Mouse (Mus musculus) midbrain, embryonic 14.5 days (tissue): ENCODE measurements around the gene Krtap4-6. TPM values are rescaled to one million over a fixed set of nuclear protein-coding genes. Genes with fewer than 3 reads are reported as not detected.
"Not testable (repeated sequence)": the region's sequence is repeated elsewhere in the genome, so short reads cannot be mapped to it uniquely, and the experiment has no call there.

Experiments used
- ATAC-seq: fragments of 200-750 bp; cut with Nextera tagmentation; 2 replicates; pipeline ENCODE4 v1.8.0; 2017; ENCODE audit warnings: moderate number of reproducible peaks, moderate library complexity; ENCODE audit not compliant: low FRiP score, low TSS enrichment
- DNase-seq: peaks from one replicate; pipeline ENCODE4 v3.0.0-alpha.2; 2015
- H3K27ac ChIP-seq: fragments of 300-500 bp; sonication (generic); replicated peaks from 2 replicates; pipeline ENCODE4 v1.5.1; 2014; ENCODE audit warnings: mild to moderate bottlenecking, low read depth, low read length, moderate library complexity
- H3K27me3 ChIP-seq: fragments of 300-500 bp; sonication (generic); 2 replicates; pipeline ENCODE4 v1.6.1; 2014; ENCODE audit warnings: low read length, control low read depth, mixed read lengths; ENCODE audit not compliant: control insufficient read depth, insufficient read depth
- H3K36me3 ChIP-seq: fragments of 300-500 bp; sonication (generic); 2 replicates; pipeline ENCODE4 v1.6.1; 2014; ENCODE audit warnings: low read length, control low read depth; ENCODE audit not compliant: control insufficient read depth, insufficient read depth
- H3K4me1 ChIP-seq: fragments of 300-500 bp; sonication (generic); 2 replicates; pipeline ENCODE4 v1.6.1; 2014; ENCODE audit warnings: mild to moderate bottlenecking, antibody characterized with exemption, low read length, control low read depth; ENCODE audit not compliant: control insufficient read depth, insufficient read depth
- H3K4me2 ChIP-seq: fragments of 300-500 bp; sonication (generic); 2 replicates; pipeline ENCODE4 v1.6.1; 2014; ENCODE audit warnings: mild to moderate bottlenecking, low read length, moderate library complexity
- H3K4me3 ChIP-seq: fragments of 300-500 bp; sonication (generic); replicated peaks from 2 replicates; pipeline ENCODE4 v1.5.1; 2014; ENCODE audit warnings: low read depth, low read length
- H3K9ac ChIP-seq: fragments of 300-500 bp; sonication (generic); replicated peaks from 2 replicates; pipeline ENCODE4 v1.6.1; 2014; ENCODE audit warnings: mild to moderate bottlenecking, low read length, moderate library complexity
- H3K9me3 ChIP-seq: fragments of 300-500 bp; sonication (generic); 2 replicates; pipeline ENCODE4 v1.6.1; 2016; ENCODE audit warnings: low read length, control low read depth, mixed read lengths; ENCODE audit not compliant: control insufficient read depth
- WGBS: fragments of 180-500 bp; shearing (Covaris S2); extraction: QIAGEN DNeasy Blood & Tissue Kit; methylation state at CpG from one replicate; pipeline ENCODE4 v1.1.7; 2014; 5-methylcytosine and 5-hydroxymethylcytosine counted together
- polyA plus RNA-seq: library from polyadenylated mRNA; unstranded; fragments of >200 nt; fragmentation: Nextera tagmentation; extraction: Ambion mirVana; gene quantifications from 2 replicates; pipeline ENCODE4 v1.2.1, GENCODE M21; 2014

The Krtap4-6 gene
- polyA plus RNA-seq = not detected in 2 replicates

DNA sequence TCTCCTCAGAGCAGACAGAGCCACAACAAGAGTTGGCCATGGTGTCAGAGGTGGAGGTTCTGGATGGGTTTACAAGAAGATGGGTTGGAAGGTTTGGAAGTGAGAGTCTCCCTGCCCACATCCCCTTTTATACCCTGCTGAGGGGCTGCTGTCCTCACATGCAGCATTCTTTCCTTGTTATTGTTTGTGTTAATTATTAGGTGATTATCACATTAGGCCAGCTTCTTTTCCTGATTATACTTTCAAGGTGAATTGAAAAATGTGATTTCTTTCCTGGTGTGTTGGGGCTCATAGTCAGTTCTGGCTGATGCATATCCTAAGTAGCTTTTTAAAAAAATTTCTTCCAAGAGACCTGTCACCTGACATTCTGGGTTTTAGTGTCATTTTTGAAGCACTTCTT is at the start of gene Krtap4-6:
Gene Krtap4-6, minus strand, starts transcription at position 101 of the 400 bp plus-strand sequence.
- no peaks in the 10 kb centered on the region for H3K4me1 ChIP-seq
- DNase-seq (no peak), ATAC-seq (no peak)
- H3K4me3 ChIP-seq = no peak within 1 kb of the TSS
- no peak within 1 kb of the TSS for H3K4me2 ChIP-seq
- H3K27ac ChIP-seq = no peak within 1 kb of the TSS
- H3K9ac ChIP-seq = no peak within 1 kb of the TSS
- no peaks in the 10 kb centered on the region for H3K9me3 ChIP-seq
- no peaks in the 10 kb centered on the region for H3K36me3 ChIP-seq
- H3K27me3 ChIP-seq = no peaks in the 10 kb centered on the region

DNA sequence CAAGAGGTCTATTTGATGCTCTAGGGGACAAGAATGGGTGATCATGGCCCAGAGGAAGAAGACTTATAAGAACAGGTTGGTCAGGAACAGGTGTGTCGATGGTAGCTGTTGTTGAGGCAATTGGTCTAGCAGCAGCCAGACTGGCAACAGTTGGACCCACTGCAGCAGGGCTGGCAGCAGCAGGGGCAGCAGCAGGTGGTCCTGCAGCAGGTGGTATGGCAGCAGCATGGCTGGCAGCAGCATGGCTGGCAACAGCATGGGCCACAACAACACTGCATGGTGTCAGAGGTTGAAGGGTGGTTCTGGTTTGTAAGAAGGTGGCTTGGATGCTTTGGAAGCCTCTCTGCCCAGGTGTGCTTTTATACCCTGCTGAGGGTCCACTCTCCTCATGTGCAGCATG is 24.7 kb upstream of the Krtap4-6 start, which contains the start of gene Gm14190:
Gene Gm14190, minus strand, starts transcription at position 278 of the 400 bp plus-strand sequence.
- Histone ChIP-seq H3K36me3 (no peaks in the 10 kb centered on the region), H3K9me3 (no peaks in the 10 kb centered on the region), H3K4me2 (no peak within 1 kb of the TSS), H3K4me1 (no peaks in the 10 kb centered on the region), H3K27ac (no peak within 1 kb of the TSS), H3K4me3 (no peak within 1 kb of the TSS), H3K9ac (no peak within 1 kb of the TSS), H3K27me3 (no peaks in the 10 kb centered on the region)
- DNase-seq (no peak), ATAC-seq (no peak)
- WGBS = 93% methylated on average over 1 of the region's 1 CpGs

DNA sequence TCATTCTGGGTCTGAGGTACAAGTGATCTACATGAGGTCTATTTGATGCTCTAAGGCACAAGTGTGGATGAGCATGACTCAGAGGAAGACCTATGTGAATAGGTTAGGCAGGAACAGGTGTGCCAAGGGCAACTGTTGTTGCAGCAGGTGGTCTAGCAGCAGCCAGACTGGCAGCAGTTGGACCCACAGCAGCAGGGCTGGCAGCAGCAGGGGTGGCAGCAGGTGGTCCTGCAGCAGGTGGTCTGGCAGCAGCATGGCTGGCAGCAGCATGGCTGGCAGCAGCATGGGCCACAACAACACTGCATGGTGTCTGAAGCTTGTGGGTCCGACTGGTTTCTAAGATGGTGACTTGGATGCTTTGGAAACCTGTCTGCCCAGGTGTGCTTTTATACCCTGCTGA is 19.5 kb upstream of the Krtap4-6 start:
- DNase-seq, ATAC-seq, H3K9ac ChIP-seq, H3K4me1 ChIP-seq, H3K27ac ChIP-seq, H3K27me3 ChIP-seq, H3K4me3 ChIP-seq, H3K9me3 ChIP-seq, H3K36me3 ChIP-seq, H3K4me2 ChIP-seq: not testable (repeated sequence)
- WGBS = 86% methylated on average over 1 of the region's 1 CpGs

DNA sequence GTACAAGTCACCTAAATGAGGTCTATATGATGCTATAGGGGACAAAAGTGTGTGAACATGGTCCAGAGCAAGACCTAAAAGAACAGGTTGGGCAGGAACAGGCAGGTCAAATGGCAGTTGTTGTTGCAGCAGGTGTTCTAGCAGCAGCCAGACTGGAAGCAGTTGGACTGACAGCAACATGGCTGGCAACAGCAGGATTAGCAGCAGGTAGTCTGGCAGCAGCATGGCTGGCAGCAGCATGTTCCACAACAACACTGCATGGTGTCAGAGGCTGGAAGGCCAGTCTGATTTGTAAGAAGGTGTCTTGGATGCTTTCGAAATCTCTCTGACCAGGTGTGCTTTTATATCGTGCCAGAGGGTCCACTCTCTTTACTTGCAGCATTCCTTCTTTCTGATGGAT is 17.7 kb upstream of the Krtap4-6 start:
- ATAC-seq (no peak), DNase-seq (no peak)
- Histone ChIP-seq H3K9me3 (no peaks in the 10 kb centered on the region), H3K27me3 (no peaks in the 10 kb centered on the region), H3K27ac (no peak overlapping the region), H3K4me1 (no peaks in the 10 kb centered on the region), H3K4me2 (no peak overlapping the region), H3K36me3 (no peaks in the 10 kb centered on the region), H3K4me3 (no peak overlapping the region), H3K9ac (no peak overlapping the region)
- 91% methylated on average over 2 of the region's 2 CpGs for WGBS

DNA sequence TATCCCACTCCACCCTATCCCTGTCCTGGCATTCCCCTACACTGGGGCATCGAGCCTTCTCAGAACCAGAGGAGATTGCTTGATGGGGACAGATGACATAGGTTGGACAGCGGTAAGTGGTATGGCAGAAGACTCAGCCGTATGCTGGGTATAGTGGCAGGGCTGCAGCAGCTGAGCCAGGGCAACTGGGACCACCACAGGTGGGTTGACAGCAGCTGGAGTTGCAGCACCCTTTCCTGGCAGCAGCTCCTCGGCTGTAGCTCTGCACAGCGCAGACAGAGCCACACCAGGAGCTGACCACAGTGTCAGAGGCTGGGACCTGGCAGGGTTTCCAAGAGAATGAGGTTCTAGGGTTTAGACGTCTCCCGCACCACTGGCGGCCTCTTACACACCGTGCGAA is 3.0 kb downstream of the Krtap4-6 start:
- Histone ChIP-seq H3K36me3 (no peaks in the 10 kb centered on the region), H3K4me2 (no peak overlapping the region), H3K27me3 (no peaks in the 10 kb centered on the region), H3K4me3 (no peak overlapping the region), H3K27ac (no peak overlapping the region), H3K4me1 (no peaks in the 10 kb centered on the region), H3K9ac (no peak overlapping the region), H3K9me3 (no peaks in the 10 kb centered on the region)
- 90% methylated on average over 10 of the region's 10 CpGs for WGBS
- DNase-seq (no peak), ATAC-seq (no peak)

DNA sequence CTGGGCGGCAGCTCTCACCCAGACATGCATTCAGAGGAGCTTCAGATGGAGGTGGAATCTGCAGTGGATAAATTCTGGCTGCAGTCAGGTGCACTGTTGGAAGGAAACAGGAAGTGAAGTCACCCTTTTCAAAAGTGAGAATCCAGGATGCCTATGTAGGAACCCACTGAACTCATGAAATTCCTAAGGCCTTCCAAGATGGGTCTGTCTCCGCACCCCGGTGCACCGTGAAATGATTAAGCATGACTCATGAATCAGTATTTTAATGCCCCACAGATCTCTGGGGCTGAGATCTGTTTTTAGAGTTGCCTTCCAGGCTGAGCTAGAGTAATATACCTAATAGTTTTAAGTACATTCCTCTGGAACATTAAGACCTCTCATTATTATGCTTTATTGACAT is 6.5 kb downstream of the Krtap4-6 start:
- Histone ChIP-seq H3K27me3 (no peaks in the 10 kb centered on the region), H3K4me1 (no peaks in the 10 kb centered on the region), H3K9me3 (no peaks in the 10 kb centered on the region), H3K9ac (no peak overlapping the region), H3K36me3 (no peaks in the 10 kb centered on the region), H3K27ac (no peak overlapping the region), H3K4me2 (no peak overlapping the region), H3K4me3 (no peak overlapping the region)
- WGBS = 89% methylated on average over 4 of the region's 4 CpGs
- no peak for ATAC-seq
- no peak for DNase-seq

DNA sequence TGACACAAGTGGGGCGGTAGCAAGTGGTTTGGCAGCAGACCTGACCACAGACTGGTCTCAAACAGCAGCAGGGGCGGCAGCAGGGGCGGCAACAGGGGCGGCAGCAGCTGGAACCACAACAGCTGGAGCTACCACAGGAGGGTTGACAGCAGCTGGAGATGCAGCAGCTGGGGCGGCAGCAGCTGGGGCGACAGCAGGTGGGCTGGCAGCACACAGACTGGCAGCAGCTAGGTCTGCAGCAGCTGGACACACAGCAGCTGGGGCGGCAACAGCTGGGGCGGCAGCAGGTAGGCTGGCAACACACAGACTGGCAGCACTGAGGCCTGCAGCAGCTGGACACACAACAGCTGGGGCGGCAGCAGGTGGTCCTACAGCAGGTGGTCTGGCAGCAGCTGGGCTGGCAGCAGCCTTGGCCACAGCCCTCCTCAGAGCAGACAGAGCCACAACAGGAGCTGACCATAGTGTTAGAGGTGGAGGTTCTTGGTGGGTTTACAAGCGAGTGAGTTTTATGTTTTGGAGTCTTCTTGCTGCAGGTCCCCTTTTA is 7.2 kb downstream of the Krtap4-6 start, which contains the start of gene Gm11563:
Gene Gm11563, minus strand, starts transcription at position 494 of the 544 bp plus-strand sequence.
- H3K27ac ChIP-seq, H3K27me3 ChIP-seq, ATAC-seq, H3K4me1 ChIP-seq, H3K9me3 ChIP-seq, H3K9ac ChIP-seq, H3K36me3 ChIP-seq, H3K4me3 ChIP-seq, DNase-seq, H3K4me2 ChIP-seq: not testable (repeated sequence)
- 72% methylated on average over 10 of the region's 10 CpGs for WGBS

DNA sequence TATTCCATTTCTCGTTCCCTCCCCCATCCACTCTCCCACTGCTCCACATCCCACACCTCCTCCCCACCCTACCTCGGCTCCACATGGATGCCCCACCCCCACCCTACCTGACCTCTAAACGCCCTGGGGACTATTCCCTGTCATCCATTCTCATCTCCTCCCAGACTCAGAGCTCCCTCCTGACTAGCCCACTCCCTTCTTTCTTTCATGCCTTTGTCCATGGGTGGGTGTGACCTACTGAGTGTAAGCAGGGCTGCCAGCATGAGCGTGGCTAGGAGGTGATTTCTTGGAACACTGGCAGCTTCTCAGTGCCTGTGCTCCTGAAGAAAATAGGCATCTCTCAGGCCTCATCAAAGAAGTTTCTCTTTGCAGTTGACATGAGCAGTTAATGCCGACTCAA is 8.7 kb downstream of the Krtap4-6 start:
- no peaks in the 10 kb centered on the region for H3K36me3 ChIP-seq
- H3K27ac ChIP-seq = no peak overlapping the region
- H3K9ac ChIP-seq = no peak overlapping the region
- DNase-seq = no peak
- no peaks in the 10 kb centered on the region for H3K9me3 ChIP-seq
- H3K4me1 ChIP-seq = no peaks in the 10 kb centered on the region
- H3K27me3 ChIP-seq = no peaks in the 10 kb centered on the region
- no peak overlapping the region for H3K4me3 ChIP-seq
- H3K4me2 ChIP-seq = no peak overlapping the region
- WGBS = 58% methylated on average over 5 of the region's 5 CpGs
- ATAC-seq = no peak

DNA sequence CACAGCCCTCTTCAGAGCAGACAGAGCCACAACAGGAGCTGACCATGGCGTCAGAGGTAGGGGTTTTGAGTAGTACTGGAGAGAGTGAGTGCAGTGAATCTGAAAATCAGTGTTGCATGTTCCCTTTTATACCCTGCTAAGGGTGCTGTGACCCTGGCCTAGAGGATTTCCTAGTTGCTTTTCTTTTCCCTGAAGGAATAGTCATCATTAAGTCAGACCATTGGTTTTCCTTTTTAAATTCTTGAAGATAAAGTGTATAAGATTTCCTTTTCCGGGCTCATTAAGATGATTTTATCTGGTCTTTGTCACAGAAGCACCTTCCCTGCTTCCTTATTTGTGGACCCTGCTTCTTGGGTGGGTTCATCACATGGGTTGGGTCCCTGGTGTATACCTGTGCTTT is 15.6 kb downstream of the Krtap4-6 start, which contains the start of gene Gm11555:
Gene Gm11555, minus strand, starts transcription at position 101 of the 400 bp plus-strand sequence.
- DNase-seq (no peak), ATAC-seq (no peak)
- no peak within 1 kb of the TSS for H3K4me3 ChIP-seq
- H3K9ac ChIP-seq = no peak within 1 kb of the TSS
- no peaks in the 10 kb centered on the region for H3K9me3 ChIP-seq
- no peaks in the 10 kb centered on the region for H3K27me3 ChIP-seq
- H3K4me2 ChIP-seq = no peak within 1 kb of the TSS
- no peaks in the 10 kb centered on the region for H3K36me3 ChIP-seq
- H3K4me1 ChIP-seq = no peaks in the 10 kb centered on the region
- no peak within 1 kb of the TSS for H3K27ac ChIP-seq
- 84% methylated on average over 2 of the region's 2 CpGs for WGBS
